Mouse (Mus musculus) gastrocnemius, adult 8-10 months (tissue): ENCODE measurements around the gene C1qtnf3. TPM values are rescaled to one million over a fixed set of nuclear protein-coding genes. Genes with fewer than 3 reads are reported as not detected.

Experiments used
- total RNA-seq, 4 experiments: library from RNA; stranded (reverse); gene quantifications; 2 replicates each; pipeline ENCODE4 v1.2.4; 2022

C1qtnf3 gene
- total RNA-seq, 4 experiments from 2014 or later, result 0.21 to 0.45 (median 0.24) TPM; not detected in 1

Other genes with a start within 250 kb of the C1qtnf3 start
- 1 to 10 TPM; 3.8 to 6.1 (median 5.1) TPM for gene Rai14, start 237.7 kb upstream of the C1qtnf3 start, total RNA-seq
- 10 to 100 TPM; 16.4 to 20.0 (median 17.6) TPM for gene Amacr, start 29.4 kb downstream of the C1qtnf3 start, total RNA-seq
- gene Slc45a2, start 48.4 kb downstream of the C1qtnf3 start, total RNA-seq, result not detected
- gene Rxfp3, start 85.7 kb downstream of the C1qtnf3 start, total RNA-seq, result not detected
- gene Adamts12, start 112.5 kb downstream of the C1qtnf3 start, total RNA-seq, result 1 to 10 TPM in 3 of 4 experiments, under 1 TPM in 1; 0.61 to 1.4 (median 1.1) TPM